Mouse (Mus musculus) ovary, adult 18-20 months (tissue): ENCODE measurements around the gene Gk5.
"Not testable (repeated sequence)": the region's sequence is repeated elsewhere in the genome, so short reads cannot be mapped to it uniquely, and the experiment has no call there.

Experiments used
- DNase-seq: peaks from one replicate; pipeline ENCODE4 v3.0.0; 2022; ENCODE audit warnings: low spot score, mixed read lengths

Gene Gk5

DNA sequence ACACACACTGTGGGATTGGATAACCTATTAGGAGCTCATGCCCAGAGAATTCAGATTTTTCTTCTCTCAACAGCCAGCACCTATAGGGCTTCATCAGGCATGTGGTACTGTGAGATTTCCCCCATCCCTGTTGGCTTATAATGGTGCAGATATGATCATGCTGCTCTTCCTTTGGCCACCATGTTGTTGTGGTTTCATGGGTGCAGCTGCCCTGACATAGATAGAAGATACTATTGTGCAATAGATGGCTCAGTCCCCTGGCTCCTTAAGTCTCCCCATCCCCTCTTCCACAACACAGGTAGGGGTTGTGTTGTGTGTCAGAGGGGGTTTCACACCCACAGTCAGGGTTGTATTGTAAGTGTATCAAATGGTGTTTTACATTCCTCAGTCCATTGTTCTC, 25.7 kb downstream of the Gk5 start:
- no peak for DNase-seq

DNA sequence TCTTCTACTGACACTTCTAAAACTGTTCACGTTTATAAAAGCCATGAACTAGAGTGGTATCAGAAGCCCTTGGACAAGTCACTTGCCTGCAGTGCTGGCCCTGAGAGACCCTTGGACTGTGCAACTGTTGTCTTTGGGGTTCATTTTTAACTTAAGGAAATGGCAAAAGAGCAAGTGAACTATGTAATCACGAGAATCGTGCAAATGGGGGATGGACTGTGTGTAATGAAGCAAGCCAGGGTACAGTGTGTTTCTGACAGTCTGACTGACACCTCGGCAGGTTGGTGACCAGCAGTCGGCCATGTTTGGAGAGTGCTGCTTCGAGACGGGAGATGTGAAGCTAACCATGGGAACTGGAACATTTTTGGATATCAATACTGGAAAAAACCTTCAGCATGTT, 33.6 kb downstream of the Gk5 start:
- no peak for DNase-seq

- peak; percentile 24 for DNase-seq
Observed at GRCm38 (mm10) chr9:96158431-96158830, 39.3 kb downstream of the Gk5 start.

DNA sequence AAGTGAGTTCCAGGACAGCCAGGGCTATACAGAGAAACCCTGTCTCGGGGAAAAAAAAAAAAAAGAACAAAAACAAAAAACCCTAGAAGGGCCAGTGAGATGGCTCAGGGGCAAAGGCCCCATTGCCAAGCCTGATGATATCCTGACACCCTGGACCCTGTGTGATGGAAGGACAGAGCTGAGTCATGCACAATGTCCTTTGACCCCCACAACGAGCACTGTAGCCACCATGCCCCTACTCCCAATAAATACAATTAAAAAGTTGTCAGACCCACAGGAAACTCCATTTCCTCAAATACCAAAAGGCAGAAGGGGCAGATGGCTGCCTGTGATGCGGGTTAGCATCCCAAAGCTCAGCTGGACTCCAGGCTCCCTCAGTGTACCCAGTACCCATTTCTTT, 39.9 kb downstream of the Gk5 start:
- no peak for DNase-seq

GRCm38 (mm10) chr9:96160767-96161166, 41.6 kb downstream of the Gk5 start:
- DNase-seq: peak; percentile 57

DNA sequence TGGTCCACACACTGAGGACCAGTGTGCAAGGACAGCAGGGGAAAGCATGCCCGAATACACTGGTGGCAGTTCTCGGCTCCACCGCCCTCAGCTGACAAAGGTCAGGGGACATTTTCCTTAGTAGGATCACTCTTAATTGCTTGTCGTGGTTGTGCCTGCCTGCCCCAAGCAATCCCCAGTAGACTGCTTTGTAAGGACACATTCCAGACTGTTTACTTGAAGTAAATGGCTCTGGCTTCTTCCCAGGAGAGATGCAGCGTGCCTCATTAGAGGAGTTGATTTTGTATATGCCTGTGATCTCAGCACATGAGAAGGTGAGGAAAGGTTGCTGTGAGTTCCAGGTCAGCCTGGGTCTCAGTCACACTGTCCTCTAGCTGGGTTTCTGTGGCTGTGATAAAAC, 43.3 kb downstream of the Gk5 start:
- no peak for DNase-seq

DNA sequence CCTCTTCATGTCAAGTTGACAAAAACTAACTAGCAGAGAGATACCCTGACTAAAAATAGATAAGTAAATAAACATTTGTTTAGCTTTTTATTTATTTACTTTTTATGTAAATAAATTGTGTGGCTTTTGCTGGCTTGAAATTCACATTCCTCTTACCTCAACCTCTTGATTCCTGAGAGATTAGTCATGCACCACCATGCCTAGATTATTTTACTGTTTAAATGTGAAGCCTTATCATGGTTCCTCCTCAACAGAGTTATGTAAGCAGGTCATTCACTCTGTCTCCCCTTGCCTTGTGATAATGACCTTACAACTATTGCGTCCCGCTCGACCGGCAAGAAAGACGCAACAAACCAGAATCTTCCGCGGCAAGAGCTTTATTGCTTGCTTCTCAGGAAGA, 44.3 kb downstream of the Gk5 start:
- DNase-seq: no peak

DNA sequence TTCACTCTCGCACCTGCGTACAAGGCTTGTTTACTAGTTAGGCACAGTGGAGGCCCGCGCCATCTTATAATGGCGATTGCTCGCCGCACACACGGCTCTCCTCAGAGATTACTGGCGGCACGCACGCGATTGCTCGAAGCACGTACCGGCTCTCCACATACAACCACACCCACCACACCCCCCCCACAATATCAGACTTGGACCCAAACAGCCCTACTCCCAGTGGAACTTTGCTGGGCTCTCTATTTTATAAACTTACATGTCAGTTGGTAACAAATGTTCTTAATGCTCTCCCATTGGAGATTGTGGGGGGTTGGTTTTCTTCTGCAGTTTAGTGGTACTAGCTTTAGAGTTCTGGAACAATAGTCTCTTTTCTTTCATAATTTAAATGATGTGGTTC, 44.8 kb downstream of the Gk5 start:
- DNase-seq: not testable (repeated sequence)

- peak; percentile 50 for DNase-seq
Observed at GRCm38 (mm10) chr9:96167168-96167585, 48.0 kb downstream of the Gk5 start.

DNA sequence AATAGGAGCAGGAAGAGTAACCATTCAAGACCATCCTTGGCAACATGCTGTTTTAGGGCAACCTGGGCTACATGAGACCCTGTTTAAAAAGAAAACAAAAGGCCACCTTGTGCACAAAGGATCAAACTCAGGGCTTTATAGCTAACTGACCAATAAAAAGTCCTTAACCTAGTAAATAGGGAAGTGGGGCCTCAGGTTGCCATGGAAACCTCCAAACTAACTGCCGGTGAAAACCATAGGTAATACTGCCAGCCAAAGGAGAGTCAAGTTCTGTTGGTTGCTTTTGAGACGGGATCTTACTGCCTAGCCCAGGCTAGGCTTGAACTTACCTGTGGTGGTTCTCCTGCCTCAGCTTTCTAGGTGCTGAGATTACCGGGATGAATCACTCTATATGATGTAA, 51.4 kb downstream of the Gk5 start:
- DNase-seq: no peak

DNA sequence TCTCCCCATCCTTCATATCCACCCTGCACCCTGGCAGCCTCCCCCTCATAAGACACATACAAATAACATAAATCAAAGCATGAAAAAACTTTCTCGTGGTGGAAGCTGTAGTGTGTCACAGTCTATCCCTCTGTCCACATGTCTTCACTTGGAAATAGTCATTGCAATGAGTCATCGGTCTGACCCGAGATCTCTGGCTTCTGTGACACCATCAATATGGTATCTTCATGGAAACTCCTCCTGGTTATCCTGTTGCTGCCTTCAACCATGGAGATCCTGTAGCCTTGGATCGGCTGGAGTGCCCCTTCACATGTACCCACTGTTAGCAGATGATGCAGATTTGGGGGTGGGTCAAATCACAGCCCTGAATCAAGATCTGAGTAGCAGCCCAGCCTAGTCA, 65.7 kb downstream of the Gk5 start:
- no peak for DNase-seq

DNA sequence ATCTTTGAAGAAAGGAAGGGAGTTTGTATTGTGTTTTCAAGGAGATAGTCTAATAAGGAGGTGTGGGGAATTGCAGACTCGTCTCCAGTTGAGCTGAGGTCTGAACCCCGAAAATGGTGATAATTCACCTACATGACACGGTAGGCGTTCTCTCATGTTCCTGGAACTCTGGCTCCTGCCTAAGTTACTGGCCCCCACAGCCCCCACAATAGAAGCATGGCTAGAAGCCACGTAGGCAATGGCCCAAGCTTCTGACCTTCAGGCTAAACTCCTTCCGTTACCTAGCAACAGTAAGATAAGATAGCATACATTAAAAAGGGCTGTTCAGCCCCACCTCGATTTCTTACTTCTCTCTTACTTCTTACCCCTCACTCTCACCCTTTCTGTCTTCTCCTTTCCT, 67.5 kb downstream of the Gk5 start:
- DNase-seq: no peak

- DNase-seq: peak; percentile 90
Observed at GRCm38 (mm10) chr9:96195885-96196622, 76.9 kb downstream of the Gk5 start, which contains the start of gene Tfdp2. Gene Tfdp2, plus strand, starts transcription at chr9:96196275.

- DNase-seq: peak; percentile 13
Observed at GRCm38 (mm10) chr9:96196636-96197181, 77.5 kb downstream of the Gk5 start.

DNA sequence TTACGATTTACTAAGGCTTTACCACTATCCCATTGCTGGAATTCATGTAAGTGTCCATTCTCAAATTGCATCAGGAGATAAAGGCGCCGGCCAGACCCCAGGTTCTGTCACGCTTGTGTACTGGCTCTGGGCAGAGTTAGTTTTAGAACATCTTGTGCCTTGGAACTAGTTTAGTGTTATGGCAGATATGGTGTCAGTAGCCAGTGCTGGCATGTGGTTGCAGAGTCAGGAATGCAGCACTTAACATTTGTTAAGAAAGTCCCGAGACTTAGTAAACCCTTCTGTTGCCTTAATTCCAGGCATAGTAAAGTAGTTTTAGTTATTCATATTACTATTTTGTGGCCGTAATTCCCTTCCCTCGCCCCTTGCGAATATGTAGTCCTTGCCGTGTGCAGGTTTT, 78.6 kb downstream of the Gk5 start:
- no peak for DNase-seq

- no peak for DNase-seq
Observed at GRCm38 (mm10) chr9:96203663-96204062, 84.5 kb downstream of the Gk5 start.

DNA sequence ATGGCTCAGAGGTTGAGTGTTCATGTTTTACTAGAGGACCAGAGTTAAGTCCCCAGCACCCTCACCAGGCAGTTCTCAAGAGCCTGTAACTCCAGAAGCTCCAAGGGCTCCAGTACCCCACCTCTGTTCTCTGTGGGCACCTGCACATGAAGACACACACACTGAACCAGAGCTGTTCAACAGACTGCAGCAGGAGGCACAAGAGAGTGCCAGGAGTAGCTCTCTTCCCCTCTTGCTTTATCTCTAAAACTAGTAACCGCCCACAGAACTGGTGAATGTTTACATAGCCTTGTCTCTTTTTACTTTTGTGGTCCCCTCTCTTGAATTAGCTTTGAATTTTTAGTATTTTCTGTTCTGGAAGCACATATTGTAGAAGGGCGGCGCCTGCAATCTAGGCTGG, 88.3 kb downstream of the Gk5 start:
- no peak for DNase-seq

DNA sequence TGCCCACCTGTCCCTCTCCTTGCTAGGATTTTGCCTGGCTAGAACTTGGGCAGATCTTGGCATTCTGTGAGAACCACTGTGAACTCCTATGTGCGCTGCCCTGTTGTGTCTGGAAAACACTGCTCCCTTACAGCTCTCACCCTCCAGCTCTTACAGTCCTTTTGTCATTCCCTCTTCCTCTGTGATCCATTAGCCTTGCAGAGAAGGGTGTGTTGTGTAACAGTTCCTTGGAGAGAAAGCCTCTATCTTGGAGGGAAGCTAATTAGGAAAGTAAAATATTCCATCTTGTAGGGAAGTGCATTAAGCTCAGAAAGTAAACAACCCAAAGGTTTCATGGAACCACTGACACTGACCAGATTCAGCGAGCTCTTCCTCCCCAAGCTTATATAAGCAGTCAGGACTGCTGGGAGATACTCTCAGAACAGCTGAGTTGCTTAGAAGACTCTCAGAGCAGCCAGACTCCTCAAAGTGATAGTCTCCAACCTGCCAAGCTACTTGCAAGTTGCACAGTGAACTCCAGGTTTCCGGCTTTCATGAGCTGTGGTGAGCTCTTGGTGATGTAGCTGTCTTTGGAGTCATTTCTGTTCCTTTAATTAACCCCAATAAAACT, 94.0 kb downstream of the Gk5 start:
- DNase-seq: no peak

- no peak for DNase-seq
Observed at GRCm38 (mm10) chr9:96214171-96214570, 95.0 kb downstream of the Gk5 start.

GRCm38 (mm10) chr9:96217299-96217698, 98.1 kb downstream of the Gk5 start:
- no peak for DNase-seq

GRCm38 (mm10) chr9:96217799-96218198, 98.6 kb downstream of the Gk5 start:
- DNase-seq: no peak

GRCm38 (mm10) chr9:96219114-96219669, 100.0 kb downstream of the Gk5 start:
- DNase-seq: no peak

DNA sequence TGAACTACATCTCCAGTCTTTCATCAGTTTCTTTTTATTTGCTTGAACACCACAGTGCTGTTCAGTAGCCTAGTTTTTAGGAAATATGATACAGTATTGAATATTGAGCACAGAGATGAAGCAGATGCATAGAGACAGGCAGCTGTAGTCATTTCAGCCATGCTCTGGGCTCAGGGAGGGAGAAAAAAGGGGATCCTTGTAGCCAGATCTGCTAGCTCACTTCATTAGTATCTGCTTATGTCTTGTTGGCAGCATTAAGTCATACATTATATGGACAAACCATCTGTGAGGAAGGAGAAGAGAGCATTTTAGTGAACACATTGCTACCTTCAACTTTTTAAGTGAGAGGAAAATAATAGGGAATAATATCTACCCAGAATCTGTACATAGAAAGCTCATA, 101.3 kb downstream of the Gk5 start:
- no peak for DNase-seq
